In the genomic region with DNA sequence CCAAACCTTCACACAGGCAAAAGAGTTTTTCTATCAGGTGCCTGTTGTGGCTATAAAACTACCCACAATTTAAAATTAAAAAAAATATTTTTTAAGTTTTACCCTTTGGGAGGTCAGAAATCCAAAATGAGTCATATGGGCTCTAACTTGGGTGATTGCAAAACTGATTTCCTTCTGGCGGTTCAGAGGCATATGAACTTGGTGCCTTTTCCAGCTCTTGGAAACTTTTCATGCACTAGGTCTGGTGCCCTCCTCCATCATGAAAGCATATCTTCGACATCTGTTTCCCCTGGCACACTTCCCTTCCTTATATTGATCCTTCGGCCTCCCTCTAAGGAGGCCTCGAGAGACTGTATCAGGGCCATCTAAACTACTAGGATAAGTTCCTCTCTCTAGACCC, we compare ENCODE assay signal across 28 mouse cellular contexts.
DNase-seq lines count a peak whose midpoint lies in the region; ATAC-seq and TF ChIP-seq lines count a peak whose summit lies in the region.
"Had no signal": no experiment of that assay in that cellular context is flagged by ENCODE, and none has a peak within 500 bp of the region (broad histone marks: within the 10 kb centered on the region; RNA-seq: fewer than 3 reads in every experiment).

No protein-coding gene starts in this region.

- no peak overlapping the region for H3K9ac ChIP-seq in intestine, embryonic 14.5 days (ENCODE audit: low read length)
- no peak overlapping the region for H3K9ac ChIP-seq in intestine, postnatal 0 days (ENCODE audit: low read depth, low read length)
- no peak overlapping the region for H3K9ac ChIP-seq in forebrain, embryonic 12.5 days
- H3K9ac ChIP-seq: embryonic facial prominence, embryonic 13.5 days; hindbrain, embryonic 14.5 days had no signal

- H3K9me3 ChIP-seq in intestine, embryonic 14.5 days (ENCODE audit: control insufficient read depth, low read length), result no peaks in the 10 kb centered on the region
- no peaks in the 10 kb centered on the region for H3K9me3 ChIP-seq in intestine, postnatal 0 days (ENCODE audit: control insufficient read depth)
- H3K9me3 ChIP-seq in forebrain, embryonic 12.5 days, result peaks cover 5% of the 10 kb centered on the region; the same call in 1 of the 2 replicates
- H3K9me3 ChIP-seq: G1E had no signal

- WGBS in intestine, embryonic 14.5 days, result 88% methylated on average over 4 of the region's 4 CpGs
- WGBS in intestine, postnatal 0 days, result 71% methylated on average over 4 of the region's 4 CpGs
- WGBS in forebrain, embryonic 12.5 days, result 89% methylated on average over 4 of the region's 4 CpGs

- H3K4me2 ChIP-seq in intestine, embryonic 14.5 days (ENCODE audit: low read length), result no peak overlapping the region
- H3K4me2 ChIP-seq in intestine, postnatal 0 days (replicated peaks; ENCODE audit: low read depth), result no peak overlapping the region
- H3K4me2 ChIP-seq in forebrain, embryonic 12.5 days, result no peak overlapping the region
- H3K4me2 ChIP-seq: embryonic facial prominence, embryonic 13.5 days; heart, embryonic 11.5 days; hindbrain, embryonic 14.5 days had no signal

- no peak overlapping the region for H3K4me3 ChIP-seq in intestine, embryonic 14.5 days (ENCODE audit: low read depth, low read length)
- no peak overlapping the region for H3K4me3 ChIP-seq in intestine, postnatal 0 days (ENCODE audit: low read depth, low read length)
- H3K4me3 ChIP-seq in forebrain, embryonic 12.5 days (replicated peaks), result no peak overlapping the region
- H3K4me3 ChIP-seq: embryonic facial prominence, embryonic 10.5 days; embryonic facial prominence, embryonic 13.5 days; erythroblast, embryonic 14.5 days; forebrain, embryonic 10.5 days; hindbrain, embryonic 10.5 days had no signal

- H3K27ac ChIP-seq in intestine, embryonic 14.5 days (ENCODE audit: low read depth), result no peak overlapping the region
- no peak overlapping the region for H3K27ac ChIP-seq in intestine, postnatal 0 days (ENCODE audit: low read depth, low read length)
- H3K27ac ChIP-seq in forebrain, embryonic 12.5 days, result no peak overlapping the region
- H3K27ac ChIP-seq: embryonic facial prominence, embryonic 13.5 days; forebrain, embryonic 10.5 days; hindbrain, embryonic 10.5 days; hindbrain, embryonic 14.5 days; hindbrain, postnatal 0 days had no signal

- no peak for ATAC-seq in intestine, embryonic 14.5 days (replicated peaks; ENCODE audit: low FRiP score, low TSS enrichment, low read depth)
- ATAC-seq in intestine, postnatal 0 days, result no peak
- peak; percentile 26; the same call in 1 of the 2 replicates for ATAC-seq in megakaryocyte progenitor cell, adult 5-6 weeks (replicated peaks; ENCODE audit: poor library complexity)
- ATAC-seq in forebrain, embryonic 12.5 days (ENCODE audit: low FRiP score), result no peak
- ATAC-seq: activated CD4-positive, CD25-positive, alpha-beta regulatory T cell, adult 4 months; forebrain, embryonic 14.5 days; inflammation-experienced regulatory T-cells, adult 6 months had no signal

- H3K36me3 ChIP-seq in intestine, embryonic 14.5 days (ENCODE audit: control insufficient read depth, insufficient read depth, low read length), result no peaks in the 10 kb centered on the region
- no peaks in the 10 kb centered on the region for H3K36me3 ChIP-seq in intestine, postnatal 0 days (ENCODE audit: control insufficient read depth, insufficient read depth)
- no peaks in the 10 kb centered on the region for H3K36me3 ChIP-seq in forebrain, embryonic 12.5 days (replicated peaks)
- H3K36me3 ChIP-seq: embryonic facial prominence, embryonic 13.5 days; forebrain, embryonic 10.5 days; G1E; hindbrain, embryonic 10.5 days had no signal

- H3K27me3 ChIP-seq in intestine, embryonic 14.5 days (replicated peaks; ENCODE audit: control insufficient read depth, insufficient read depth, low read length), result no peaks in the 10 kb centered on the region
- no peaks in the 10 kb centered on the region for H3K27me3 ChIP-seq in intestine, postnatal 0 days (replicated peaks; ENCODE audit: control insufficient read depth, insufficient read depth, low read length)
- no peaks in the 10 kb centered on the region for H3K27me3 ChIP-seq in forebrain, embryonic 12.5 days
- H3K27me3 ChIP-seq: CH12.LX; embryonic facial prominence, embryonic 13.5 days had no signal

- DNase-seq in intestine, embryonic 14.5 days (ENCODE audit: low spot score), result peak; percentile 39
- DNase-seq in 416B (ENCODE audit: low read depth) (peak; percentile 45), adipocyte (ENCODE audit: low spot score) (peak; percentile 33)
- DNase-seq in testis, postnatal 14 days (ENCODE audit: low spot score), result no peak
- DNase-seq: adrenal gland, postnatal 10 days; adrenal gland, postnatal 36 days; B cell, adult 2 months; cerebellum, adult 9-10 months; embryo, embryonic 11 days; gastrocnemius, postnatal 25 days; kidney, adult 11 months; kidney, adult 8-10 months had no signal

- no peak for TF ChIP-seq CTCF in intestine, postnatal 0 days (IDR thresholded peaks at IDR 0.05; ENCODE audit: low read depth)

- no peaks in the 10 kb centered on the region for H3K4me1 ChIP-seq in intestine, embryonic 14.5 days (replicated peaks; ENCODE audit: control insufficient read depth, insufficient read depth, low read length)
- no peaks in the 10 kb centered on the region for H3K4me1 ChIP-seq in intestine, postnatal 0 days (replicated peaks; ENCODE audit: control insufficient read depth, insufficient read depth, low read length)
- no peaks in the 10 kb centered on the region for H3K4me1 ChIP-seq in forebrain, embryonic 12.5 days
